Mouse (Mus musculus) brain, embryonic 14.5 days (tissue): ENCODE measurements around the gene Cbarp.

ENCODE experiments used
- CTCF ChIP-seq: fragments of 200-500 bp; IDR thresholded peaks from 2 replicates; pipeline ENCODE4 v1.5.1; 2012; ENCODE audit warnings: inconsistent platforms, mild to moderate bottlenecking, moderate library complexity, borderline replicate concordance; ENCODE audit not compliant: insufficient read depth, insufficient read length; ENCODE audit errors: extremely low read depth
- POLR2A ChIP-seq: fragments of 200-500 bp; IDR thresholded peaks from 2 replicates; pipeline ENCODE4 v1.6.1; 2012; ENCODE audit warnings: mild to moderate bottlenecking, inconsistent platforms, borderline replicate concordance; ENCODE audit not compliant: poor library complexity, insufficient read depth, insufficient read length, severe bottlenecking; ENCODE audit errors: extremely low read depth

GRCm38 (mm10) chr10:80168038-80168661 is 27.5 kb upstream of the Cbarp start:
- TF ChIP-seq CTCF (no peak), POLR2A (no peak)
